Mouse (Mus musculus) Patski (cell line): ENCODE measurements around the gene Gm6034. TPM values are rescaled to one million over a fixed set of nuclear protein-coding genes. Genes with fewer than 3 reads are reported as not detected.
"Not testable (repeated sequence)": the region's sequence is repeated elsewhere in the genome, so short reads cannot be mapped to it uniquely, and the experiment has no call there.

Source experiments
- ATAC-seq: fragments of 100-300 bp; one replicate; pipeline ENCODE4 v1.8.0; 2021
- CTCF ChIA-PET: fragments of 350-600 bp; sonication (Branson Sonifier 250); formaldehyde crosslinking; loops from one replicate; lab custom pipeline; 2022; ENCODE audit warnings: inconsistent platforms; lab: Charles Lee
- POLR2A ChIA-PET: fragments of 350-600 bp; sonication (Branson Sonifier 250); formaldehyde crosslinking; loops from one replicate; lab custom pipeline; 2022; ENCODE audit warnings: antibody characterized with exemption, inconsistent platforms; lab: Charles Lee
- DNase-seq: peaks from one replicate; pipeline ENCODE4 v3.0.0-alpha.2; 2011; ENCODE audit warnings: low read depth, low spot score
- H3K27me3 ChIP-seq: fragments of 371-371 bp; one replicate; pipeline ENCODE4 v1.5.1; 2021
- CTCF ChIP-seq: fragments of 100-300 bp; IDR thresholded peaks from one replicate; pipeline ENCODE4 v1.5.1; 2021
- in situ Hi-C: fragments of 300-500 bp; cut with MboI; formaldehyde crosslinking; loops from 3 replicates; pipeline ENCODE4 v1.11.1; 2018; ENCODE audit warnings: low pct_unique_long_range_greater_than_20kb, mixed read lengths
- polyA plus RNA-seq: library from polyadenylated mRNA; unstranded; gene quantifications from one replicate; pipeline ENCODE4 v1.2.3, GENCODE M21; 2021

The Gm6034 gene
- polyA plus RNA-seq, 1 experiment from 2014 or later: not detected

DNA sequence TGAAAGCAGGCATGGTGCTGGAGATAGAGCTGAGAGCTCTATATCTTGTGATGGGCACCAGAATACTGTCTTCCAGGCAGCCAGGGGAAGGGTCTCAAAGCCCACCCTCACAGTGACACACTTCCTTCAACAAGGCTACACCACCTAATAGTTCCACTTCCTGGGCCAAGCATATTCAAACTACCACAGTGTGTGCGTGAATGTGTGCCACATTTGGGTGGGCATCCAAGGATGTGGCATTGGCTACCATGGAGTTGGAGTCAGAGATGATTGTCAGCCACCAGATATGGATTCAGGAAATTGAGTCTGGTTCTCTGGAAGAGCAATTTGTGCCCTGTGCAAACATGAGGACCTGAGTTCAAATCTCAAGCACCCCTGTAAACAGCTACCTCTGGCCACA lies 21.5 kb upstream of the Gm6034 start:
- ATAC-seq: no peak
- in situ Hi-C loops: no loop called here
- no peaks in the 10 kb centered on the region for H3K27me3 ChIP-seq
- POLR2A ChIA-PET: no interaction called here
- TF ChIP-seq CTCF: no peak
- no peak for DNase-seq
- CTCF ChIA-PET: interaction anchor here (1.3 to 4.4 kb wide), 5 partner anchors 10 to 40 kb away, joined by 3 to 44 read pairs (median 5); no protein-coding TSS in a partner anchor

DNA sequence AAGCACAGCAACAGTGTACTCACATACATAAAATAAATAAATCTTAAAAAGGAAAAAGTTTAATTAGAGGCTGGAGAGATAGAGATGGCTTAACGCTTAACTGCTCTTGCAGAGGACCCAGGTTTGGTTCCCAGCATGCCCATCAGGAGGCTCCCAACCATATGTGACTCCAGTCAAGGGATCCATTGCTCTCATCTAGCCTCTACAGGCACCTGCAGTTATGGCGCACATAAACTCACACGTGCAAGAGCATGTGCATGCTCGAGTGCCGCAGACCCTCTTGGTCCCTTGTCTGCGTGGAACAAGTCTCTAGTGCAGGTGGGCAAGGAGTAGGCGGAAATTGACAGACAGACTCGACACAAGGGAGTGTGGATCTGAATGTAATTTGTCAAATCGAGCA lies 20.7 kb upstream of the Gm6034 start:
- DNase-seq (no peak), ATAC-seq (no peak)
- ChIA-PET POLR2A (no interaction called here), CTCF (interaction anchor here (1.6 to 4.4 kb wide), 2 partner anchors 20 to 39 kb away, joined by 4 to 44 read pairs; no protein-coding TSS in a partner anchor)
- TF ChIP-seq CTCF: no peak
- H3K27me3 ChIP-seq: no peaks in the 10 kb centered on the region
- in situ Hi-C loops: no loop called here

DNA sequence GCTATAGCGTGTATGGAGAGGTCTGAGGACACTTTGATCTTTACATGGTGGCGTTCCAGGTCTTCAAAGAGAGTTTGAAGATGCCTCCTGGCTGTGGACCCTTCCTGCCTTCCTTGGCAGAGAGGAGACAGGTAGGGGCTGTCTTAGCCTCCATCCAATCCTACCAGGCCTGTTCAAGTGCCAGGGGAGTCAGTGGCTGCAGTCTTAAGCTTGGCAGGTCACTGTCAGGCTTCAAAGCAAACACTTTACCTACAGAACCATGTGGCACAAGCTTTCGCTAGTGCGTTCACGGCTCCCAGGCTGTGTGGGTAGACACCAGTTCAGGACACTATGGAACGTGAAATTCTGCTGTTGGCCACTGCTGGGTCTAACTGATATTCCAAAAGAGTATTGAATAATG lies 19.8 kb upstream of the Gm6034 start:
- DNase-seq: no peak
- no peak for ATAC-seq
- no peak for TF ChIP-seq CTCF
- ChIA-PET CTCF (interaction anchor here (3.0 kb wide), 1 partner anchor 26 kb away, joined by 8 read pairs; no protein-coding TSS in a partner anchor), POLR2A (no interaction called here)
- H3K27me3 ChIP-seq: no peaks in the 10 kb centered on the region
- in situ Hi-C loops: no loop called here

DNA sequence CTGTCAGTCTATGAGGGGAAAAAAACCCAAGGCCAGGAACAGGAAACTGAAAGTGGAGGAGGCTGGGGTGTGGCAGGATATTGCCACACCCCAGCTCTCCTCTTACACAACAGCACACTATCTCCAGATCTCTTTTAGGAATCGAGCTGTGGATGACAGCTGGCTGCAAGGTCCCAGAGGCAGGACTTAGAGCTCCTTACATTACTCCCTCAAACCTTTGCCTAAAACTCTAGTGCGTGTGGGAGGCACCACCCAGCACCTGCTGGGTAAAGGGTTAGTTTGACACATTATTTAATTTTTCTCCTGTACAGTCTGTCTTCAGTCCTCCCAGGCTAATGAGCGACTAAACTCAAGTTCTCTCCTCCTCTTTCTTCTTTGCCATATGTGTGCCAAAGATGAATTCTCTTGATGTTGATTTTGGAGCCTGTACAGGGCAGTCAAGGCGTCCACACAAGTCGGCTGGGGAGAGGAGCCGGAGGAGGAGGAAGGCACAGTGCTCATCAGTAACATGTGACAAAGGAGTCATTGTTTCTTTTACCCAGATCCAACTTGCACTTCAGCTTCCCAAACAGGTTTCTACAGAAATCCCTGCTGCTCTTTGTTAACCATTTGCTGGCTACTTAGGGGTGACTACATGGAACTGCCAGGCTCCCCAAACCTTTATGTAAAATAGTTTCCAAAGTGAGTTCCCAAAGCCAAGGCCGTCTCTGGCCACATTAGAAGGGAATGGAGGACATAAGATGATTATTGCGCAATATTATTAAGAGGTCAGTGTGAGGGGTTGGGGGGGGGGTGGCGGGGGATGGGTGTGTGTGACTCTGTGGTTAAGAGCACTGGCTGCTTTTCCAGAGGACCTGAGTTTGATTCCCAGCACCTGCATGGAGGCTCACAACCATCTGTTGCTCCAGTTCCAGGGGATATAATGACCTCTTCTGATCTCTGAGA lies 18.8 kb upstream of the Gm6034 start:
- no peaks in the 10 kb centered on the region for H3K27me3 ChIP-seq
- in situ Hi-C loops: no loop called here
- POLR2A ChIA-PET: no interaction called here
- CTCF ChIA-PET: interaction anchor here (1.1 to 3.0 kb wide), 3 partner anchors 20 to 30 kb away, joined by 3 to 8 read pairs (median 5); no protein-coding TSS in a partner anchor
- TF ChIP-seq CTCF: no peak
- DNase-seq: no peak
- no peak for ATAC-seq

DNA sequence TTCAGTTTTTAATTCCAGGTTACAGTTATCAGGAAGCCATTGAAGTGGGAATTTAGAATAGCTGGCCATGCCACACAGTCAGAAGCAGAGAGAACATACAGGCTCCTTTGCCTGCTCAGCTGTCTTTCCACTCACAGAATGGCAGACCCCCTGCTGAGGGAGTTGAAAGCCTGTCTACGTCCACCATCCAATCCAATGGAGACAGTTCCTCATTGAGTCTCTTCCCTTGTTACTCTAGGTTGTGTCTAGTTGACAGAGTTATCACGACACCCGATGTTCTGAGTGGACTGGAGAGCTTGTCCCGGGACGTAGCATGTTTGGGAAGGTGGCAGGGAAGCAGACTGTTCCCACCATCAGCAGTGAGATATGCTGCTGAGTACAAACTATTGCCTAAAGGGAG lies 17.6 kb upstream of the Gm6034 start:
- ATAC-seq (no peak), DNase-seq (no peak)
- ChIA-PET CTCF (interaction anchor here (1.4 to 3.0 kb wide), 3 partner anchors 20 to 31 kb away, joined by 3 to 8 read pairs (median 5); no protein-coding TSS in a partner anchor), POLR2A (no interaction called here)
- no peak for TF ChIP-seq CTCF
- H3K27me3 ChIP-seq: no peaks in the 10 kb centered on the region
- in situ Hi-C loops: no loop called here

DNA sequence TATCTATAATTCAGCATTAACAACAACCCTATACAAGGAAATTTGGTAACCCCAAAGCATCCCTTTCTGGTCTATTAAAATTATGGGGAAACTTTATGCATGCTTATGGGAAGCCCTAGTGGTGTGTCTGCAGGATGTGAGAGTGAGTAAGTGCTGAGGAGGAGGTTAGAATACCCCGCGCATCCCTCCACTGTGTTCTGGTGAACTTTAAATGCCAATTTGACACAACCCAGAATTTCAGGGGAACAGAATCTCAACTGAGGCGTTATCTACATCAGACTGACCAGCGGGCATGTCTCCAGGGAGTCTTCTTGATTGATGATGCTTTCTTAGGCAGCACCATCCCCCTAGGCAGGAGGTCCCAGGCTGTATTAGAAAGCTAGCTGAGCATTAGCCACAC lies 16.9 kb upstream of the Gm6034 start:
- TF ChIP-seq CTCF: no peak
- ChIA-PET CTCF (interaction anchor here (1.4 kb wide), 2 partner anchors 21 to 32 kb away, joined by 3 to 5 read pairs; no protein-coding TSS in a partner anchor), POLR2A (no interaction called here)
- no peaks in the 10 kb centered on the region for H3K27me3 ChIP-seq
- DNase-seq (no peak), ATAC-seq (no peak)
- in situ Hi-C loops: no loop called here

DNA sequence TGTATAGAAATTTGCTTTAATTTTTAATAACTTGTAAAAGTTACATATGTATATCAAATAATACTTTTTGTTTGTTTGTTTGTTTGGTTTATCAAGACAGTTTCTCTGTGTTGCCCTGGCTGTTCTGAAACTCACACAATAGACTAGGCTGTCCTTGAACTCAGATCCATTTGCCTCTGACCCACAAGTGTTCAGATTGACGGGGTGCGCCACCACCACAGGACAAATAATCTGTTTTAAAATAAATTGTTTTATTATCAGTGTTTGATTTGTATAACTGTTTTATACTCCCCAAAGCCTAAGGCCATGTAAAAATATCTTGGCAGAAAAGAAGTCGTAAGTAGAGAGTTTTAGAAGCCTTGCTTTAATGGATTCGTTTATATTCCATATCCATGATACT lies 15.1 kb upstream of the Gm6034 start:
- TF ChIP-seq CTCF: no peak
- ChIA-PET POLR2A (no interaction called here), CTCF (interaction anchor here (1.4 to 1.8 kb wide), 2 partner anchors 34 kb away, joined by 3 to 5 read pairs; no protein-coding TSS in a partner anchor)
- no peak for DNase-seq
- no peak for ATAC-seq
- in situ Hi-C loops: no loop called here
- H3K27me3 ChIP-seq: no peaks in the 10 kb centered on the region

DNA sequence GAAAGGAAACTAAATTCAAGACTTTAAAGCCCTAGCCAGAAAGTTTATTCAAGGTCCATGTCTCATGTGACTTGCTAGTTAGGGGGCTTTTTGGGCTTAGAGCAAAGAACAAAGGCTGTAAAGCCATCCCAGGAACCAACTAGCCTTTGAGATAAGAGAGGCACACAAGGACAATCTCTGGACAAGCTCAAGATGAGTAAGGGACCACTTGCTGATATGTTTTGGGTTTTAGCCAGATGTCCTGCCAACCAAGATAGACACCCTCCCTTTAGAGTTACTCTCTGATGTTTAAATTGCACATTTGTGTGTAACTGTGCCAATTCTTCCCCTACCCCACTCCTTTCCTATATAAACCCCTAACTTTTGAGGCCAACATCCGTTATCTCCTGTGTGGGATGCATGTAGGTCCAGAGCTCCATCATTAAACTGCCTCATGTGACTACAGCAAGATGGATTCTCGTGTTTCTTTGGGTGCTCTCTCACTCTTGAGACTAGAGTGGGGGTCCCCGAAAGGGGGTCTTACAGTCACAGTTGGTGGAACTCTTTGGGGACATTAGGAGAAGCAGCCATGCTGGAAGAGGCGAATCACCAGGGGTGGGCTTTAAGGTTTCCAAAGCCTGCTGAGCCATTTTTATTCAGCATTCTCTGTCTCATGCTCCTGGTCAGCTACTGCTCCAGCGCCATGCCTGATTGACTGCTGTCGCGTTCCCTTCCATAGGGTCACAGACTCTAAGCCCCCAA lies 13.7 kb upstream of the Gm6034 start:
- no peaks in the 10 kb centered on the region for H3K27me3 ChIP-seq
- DNase-seq (no peak), ATAC-seq (no peak)
- POLR2A ChIA-PET: no interaction called here
- CTCF ChIA-PET: interaction anchor here (0.8 to 1.8 kb wide), 2 partner anchors 31 to 35 kb away, joined by 3 to 5 read pairs; no protein-coding TSS in a partner anchor
- TF ChIP-seq CTCF: no peak
- in situ Hi-C loops: no loop called here

DNA sequence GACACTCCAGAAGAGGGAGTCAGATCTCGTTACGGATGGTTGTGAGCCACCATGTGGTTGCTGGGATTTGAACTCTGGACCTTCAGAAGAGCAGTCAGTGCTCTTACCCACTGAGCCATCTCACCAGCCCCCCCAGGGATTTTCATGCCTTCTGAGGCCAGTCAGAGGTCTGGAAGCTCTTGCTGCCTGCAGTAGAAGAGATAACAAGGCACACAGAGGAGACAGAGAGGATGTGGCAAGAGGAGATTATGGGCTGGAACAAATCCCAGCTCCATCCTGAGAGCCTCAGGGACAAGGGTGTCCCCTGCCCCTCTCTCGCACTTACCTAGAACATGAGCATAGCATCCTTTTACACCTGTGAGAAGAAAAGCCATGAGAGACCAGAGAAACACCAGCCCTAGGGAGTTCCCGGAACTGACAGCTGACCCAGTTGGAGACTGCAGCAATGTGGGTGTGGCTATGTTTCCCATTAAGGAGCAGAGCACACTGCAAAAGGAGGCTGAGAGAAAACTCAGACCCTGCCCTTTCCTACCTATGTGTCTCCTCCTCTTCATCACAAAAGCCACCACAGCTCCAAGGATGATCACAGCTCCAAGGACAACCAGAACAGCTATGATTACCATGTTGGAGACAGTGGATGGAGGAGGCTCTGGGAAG lies 12.6 kb upstream of the Gm6034 start:
- H3K27me3 ChIP-seq, POLR2A ChIA-PET, DNase-seq, ATAC-seq: not testable (repeated sequence)
- in situ Hi-C loops: loop anchor here (10.0 kb wide), 1 partner anchor 85 kb away; no protein-coding TSS in a partner anchor
- CTCF ChIA-PET: interaction anchor here (1.0 to 3.1 kb wide), 3 partner anchors 27 to 33 kb away, joined by 3 to 12 read pairs (median 6); no protein-coding TSS in a partner anchor

DNA sequence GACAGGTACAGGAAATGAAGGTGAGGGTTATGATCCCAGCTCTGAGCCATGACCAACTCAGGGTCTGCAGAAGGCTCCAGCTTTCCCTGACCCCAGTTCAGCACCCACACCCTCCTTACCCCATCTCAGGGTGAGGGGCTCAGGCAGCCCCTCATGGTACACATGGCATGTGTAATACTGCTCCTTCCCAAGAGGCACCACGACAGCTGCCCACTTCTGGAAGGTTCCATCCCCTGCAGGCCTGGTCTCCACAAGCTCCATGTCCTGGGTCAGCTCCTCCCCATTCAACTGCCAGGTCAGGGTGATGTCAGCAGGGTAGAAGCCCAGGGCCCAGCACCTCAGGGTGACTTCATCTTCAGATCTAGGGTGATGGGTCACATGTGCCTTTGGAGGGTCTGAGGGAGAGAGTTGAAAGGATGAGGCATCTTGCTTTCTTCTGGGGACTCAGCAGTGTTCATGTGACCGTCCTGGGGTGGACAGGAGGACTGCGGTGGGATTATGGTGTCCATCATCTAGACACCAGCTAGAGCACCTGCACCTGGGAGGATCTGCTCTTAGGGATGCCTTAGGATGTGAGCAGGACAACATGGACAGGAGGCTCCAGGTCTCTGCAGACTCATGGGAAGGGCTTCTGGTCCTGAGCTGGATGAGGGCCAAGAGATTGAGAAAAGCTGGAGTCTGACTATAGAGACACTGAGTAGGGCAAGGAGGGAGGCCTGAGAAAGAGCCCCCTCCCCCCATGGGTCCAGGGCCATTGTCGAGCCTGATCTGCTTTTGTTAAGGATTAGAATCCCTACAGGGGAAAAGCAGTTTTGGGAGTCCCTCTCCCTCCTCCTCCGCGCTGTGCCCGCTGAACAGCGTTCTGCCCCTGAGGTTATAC lies 11.8 kb upstream of the Gm6034 start:
- not testable (repeated sequence) for DNase-seq, H3K27me3 ChIP-seq, ATAC-seq
- ChIA-PET POLR2A (interaction anchor here (0.7 kb wide), 1 partner anchor 33 kb away, joined by 3 read pairs; no protein-coding TSS in a partner anchor), CTCF (interaction anchor here (0.9 to 3.1 kb wide), 4 partner anchors 10 to 34 kb away, joined by 3 to 12 read pairs (median 4); partner anchors contain the start of gene H2-T24)
- in situ Hi-C loops: loop anchor here (10.0 kb wide), 1 partner anchor 84 kb away; no protein-coding TSS in a partner anchor
